Mouse (Mus musculus): ENCODE data around the gene Mettl23.

- TF ChIP-seq CTCF (IDR thresholded peaks at IDR 0.05; ENCODE audit: low read depth) (no peak), EP300 (IDR thresholded peaks at IDR 0.05; ENCODE audit: low read depth) (no peak)
Measured at GRCm38 (mm10) chr11:116826550-116827504, 16.3 kb upstream of the Mettl23 start.

Data from liver, embryonic 14.5 days (tissue).